Mouse (Mus musculus): ENCODE measurements at regions not wholly inside any gene's neighbourhood (a gene's known extent, or its start where the extent isn't known, plus 50 kb on each side); places are given as distances from the start of the nearest gene placed in this dataset.

GRCm38 (mm10) chr2:148160997-148161396 lies 114.2 kb upstream of the Foxa2 start:
- ChIA-PET POLR2A (no interaction called here), CTCF (no interaction called here)

- POLR2A ChIA-PET = no interaction called here
Observed at GRCm38 (mm10) chr2:148161966-148162365, 115.2 kb upstream of the Foxa2 start.

GRCm38 (mm10) chr2:148162562-148162961 lies 115.8 kb upstream of the Foxa2 start:
- POLR2A ChIA-PET = no interaction called here

More at GRCm38 (mm10) chr2:148161966-148162365, 115.2 kb upstream of the Foxa2 start:
- CTCF ChIA-PET = no interaction called here

GRCm38 (mm10) chr2:148171113-148171512 lies 124.3 kb upstream of the Foxa2 start:
- ChIA-PET CTCF (no interaction called here), POLR2A (no interaction called here)

More at GRCm38 (mm10) chr2:148162562-148162961, 115.8 kb upstream of the Foxa2 start:
- CTCF ChIA-PET = no interaction called here

GRCm38 (mm10) chr2:148171699-148172098 lies 124.9 kb upstream of the Foxa2 start:
- POLR2A ChIA-PET = no interaction called here
- CTCF ChIA-PET = no interaction called here

GRCm38 (mm10) chr2:148175251-148175927 lies 128.6 kb upstream of the Foxa2 start:
- ChIA-PET CTCF (no interaction called here), POLR2A (no interaction called here)

GRCm38 (mm10) chr2:148180245-148180644 lies 133.5 kb upstream of the Foxa2 start:
- ChIA-PET POLR2A (no interaction called here), CTCF (interaction anchor here in 1 of 4 experiments (0.5 kb wide), 1 partner anchor 526 kb away, joined by 7 read pairs; no protein-coding TSS in a partner anchor)

- CTCF ChIA-PET = no interaction called here
Observed at GRCm38 (mm10) chr2:148181518-148181917, 134.7 kb upstream of the Foxa2 start.

GRCm38 (mm10) chr2:148182492-148183052 lies 135.8 kb upstream of the Foxa2 start:
- CTCF ChIA-PET = no interaction called here
- POLR2A ChIA-PET = no interaction called here

More at GRCm38 (mm10) chr2:148181518-148181917, 134.7 kb upstream of the Foxa2 start:
- POLR2A ChIA-PET = no interaction called here

GRCm38 (mm10) chr2:148184801-148185212 lies 138.0 kb upstream of the Foxa2 start:
- ChIA-PET CTCF (no interaction called here), POLR2A (no interaction called here)

- POLR2A ChIA-PET = no interaction called here
- CTCF ChIA-PET = interaction anchor here in 1 of 4 experiments (0.6 kb wide), 1 partner anchor 56 kb away, joined by 3 read pairs; no protein-coding TSS in a partner anchor
Observed at GRCm38 (mm10) chr2:148186363-148186991, 139.7 kb upstream of the Foxa2 start.

- ChIA-PET POLR2A (no interaction called here), CTCF (no interaction called here)
Observed at GRCm38 (mm10) chr2:148188865-148189264, 142.1 kb upstream of the Foxa2 start.

- CTCF ChIA-PET = no interaction called here
- POLR2A ChIA-PET = no interaction called here
Observed at GRCm38 (mm10) chr2:148189287-148189686, 142.5 kb upstream of the Foxa2 start.

- POLR2A ChIA-PET = no interaction called here
- CTCF ChIA-PET = no interaction called here
Observed at GRCm38 (mm10) chr2:148192946-148193345, 146.2 kb upstream of the Foxa2 start.

GRCm38 (mm10) chr2:148197375-148198015 lies 150.7 kb upstream of the Foxa2 start:
- ChIA-PET CTCF (no interaction called here), POLR2A (no interaction called here)

GRCm38 (mm10) chr2:148206633-148207032 lies 159.9 kb upstream of the Foxa2 start:
- POLR2A ChIA-PET = no interaction called here
- CTCF ChIA-PET = no interaction called here

GRCm38 (mm10) chr2:148210813-148211212 lies 164.0 kb upstream of the Foxa2 start:
- ChIA-PET CTCF (no interaction called here), POLR2A (no interaction called here)

- POLR2A ChIA-PET = no interaction called here
- CTCF ChIA-PET = no interaction called here
Observed at GRCm38 (mm10) chr2:148217136-148217535, 170.4 kb upstream of the Foxa2 start.

- CTCF ChIA-PET = interaction anchor here in 1 of 4 experiments (0.6 kb wide), 1 partner anchor 241 kb away, joined by 3 read pairs; no protein-coding TSS in a partner anchor
- POLR2A ChIA-PET = no interaction called here
Observed at GRCm38 (mm10) chr2:148233691-148234300, 161.3 kb upstream of the Sstr4 start.

GRCm38 (mm10) chr2:148237121-148237520 lies 158.0 kb upstream of the Sstr4 start:
- POLR2A ChIA-PET = no interaction called here
- CTCF ChIA-PET = no interaction called here
